Mouse (Mus musculus): ENCODE data around the gene Trim59. TPM values are rescaled to one million over a fixed set of nuclear protein-coding genes. Genes with fewer than 3 reads are reported as not detected.
A peak's percentile ranks its signal among the peaks of the same experiment; 100 is the strongest.
"Not testable (repeated sequence)": the region's sequence is repeated elsewhere in the genome, so short reads cannot be mapped to it uniquely, and the experiment has no call there.

Trim59 gene
- total and polyA plus RNA-seq, 3 experiments, result 0.20 to 2.2 (median 2.1) TPM

DNA sequence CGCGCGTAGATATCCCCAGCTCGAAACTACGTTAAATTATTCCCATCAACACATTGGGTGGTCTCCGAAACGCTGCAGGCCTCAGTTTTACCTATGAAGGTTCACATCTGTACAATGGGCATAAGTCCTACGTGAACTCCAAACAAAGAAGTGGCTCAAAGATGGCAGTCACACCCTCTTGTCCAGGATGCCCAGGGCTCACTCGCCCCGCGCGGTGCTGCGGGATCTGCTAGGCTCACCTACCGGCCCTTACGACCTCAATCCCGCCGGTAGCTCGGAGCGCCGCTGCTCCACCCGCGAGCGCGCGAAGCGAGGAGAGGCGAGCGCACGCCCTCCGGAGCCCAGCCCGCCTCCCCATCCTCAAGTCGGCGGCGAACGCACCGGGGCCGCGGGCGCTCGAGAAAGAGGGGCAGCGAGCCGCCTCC lies 376 bp downstream of the Trim59 start:
- H3K27ac ChIP-seq, result peak overlapping the region; percentile 58
- intact Hi-C loops (cut with DNase I), result loop anchor here (2.0 kb wide), 1 partner anchor 39 kb away; the partner anchor contains the start of genes Ift80 and Smc4
- no peaks in the 10 kb centered on the region for H3K27me3 ChIP-seq (ENCODE audit: control insufficient read depth, insufficient read depth, low read length)
- no peaks in the 10 kb centered on the region for H3K79me2 ChIP-seq (replicated peaks; ENCODE audit: control insufficient read depth, insufficient read depth, low read length)
- no peak for DNase-seq
- peak overlapping the region; percentile 90 for H3K4me3 ChIP-seq
- H3K36me3 ChIP-seq (ENCODE audit: control insufficient read depth, insufficient read depth, low read length), result no peaks in the 10 kb centered on the region
- peak overlapping the region; percentile 85 for H3K9ac ChIP-seq (ENCODE audit: low read depth, low read length)
- WGBS, result under 1% methylated on average over 42 of the region's 42 CpGs
- no peaks in the 10 kb centered on the region; the same call in 1 of the 2 replicates for H3K4me1 ChIP-seq (ENCODE audit: control insufficient read depth, insufficient read depth, low read length)
- TF ChIP-seq POLR2A (IDR thresholded peaks at IDR 0.05; ENCODE audit: insufficient read depth, low read depth, low read length) (no peak), EP300 (IDR thresholded peaks at IDR 0.05; ENCODE audit: insufficient read depth, low read depth, low read length) (no peak), CTCF (IDR thresholded peaks at IDR 0.05) (no peak)

DNA sequence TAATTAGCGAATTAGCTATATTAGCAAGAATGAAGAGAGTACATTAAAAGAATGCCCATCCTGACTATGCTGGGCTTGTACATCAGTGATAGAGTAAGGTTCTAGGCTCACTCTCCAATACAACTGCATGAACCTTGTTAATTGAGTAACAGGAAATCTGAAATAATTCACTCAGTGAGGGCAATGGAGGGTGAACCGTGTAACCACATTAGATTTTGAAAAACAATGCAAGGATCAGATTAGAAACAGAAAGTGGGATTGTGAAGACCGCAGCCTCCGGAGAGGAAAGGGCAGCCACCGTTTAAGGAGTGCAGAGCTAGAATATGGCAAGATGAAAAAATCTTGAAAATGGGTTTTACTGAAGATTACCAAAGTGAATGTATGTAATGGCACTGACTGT lies 3.3 kb downstream of the Trim59 start:
- Histone ChIP-seq H3K27ac (no peak overlapping the region), H3K9ac (ENCODE audit: low read depth, low read length) (no peak overlapping the region), H3K4me1 (ENCODE audit: control insufficient read depth, insufficient read depth, low read length) (no peaks in the 10 kb centered on the region; the same call in 1 of the 2 replicates), H3K27me3 (ENCODE audit: control insufficient read depth, insufficient read depth, low read length) (no peaks in the 10 kb centered on the region), H3K79me2 (replicated peaks; ENCODE audit: control insufficient read depth, insufficient read depth, low read length) (no peaks in the 10 kb centered on the region), H3K4me3 (no peak overlapping the region), H3K36me3 (ENCODE audit: control insufficient read depth, insufficient read depth, low read length) (no peaks in the 10 kb centered on the region)
- TF ChIP-seq POLR2A (IDR thresholded peaks at IDR 0.05; ENCODE audit: insufficient read depth, low read depth, low read length) (no peak), CTCF (IDR thresholded peaks at IDR 0.05) (no peak), EP300 (IDR thresholded peaks at IDR 0.05; ENCODE audit: insufficient read depth, low read depth, low read length) (no peak)
- intact Hi-C loops (cut with DNase I), result no loop called here
- no peak for DNase-seq
- 37% methylated on average over 5 of the region's 5 CpGs for WGBS

DNA sequence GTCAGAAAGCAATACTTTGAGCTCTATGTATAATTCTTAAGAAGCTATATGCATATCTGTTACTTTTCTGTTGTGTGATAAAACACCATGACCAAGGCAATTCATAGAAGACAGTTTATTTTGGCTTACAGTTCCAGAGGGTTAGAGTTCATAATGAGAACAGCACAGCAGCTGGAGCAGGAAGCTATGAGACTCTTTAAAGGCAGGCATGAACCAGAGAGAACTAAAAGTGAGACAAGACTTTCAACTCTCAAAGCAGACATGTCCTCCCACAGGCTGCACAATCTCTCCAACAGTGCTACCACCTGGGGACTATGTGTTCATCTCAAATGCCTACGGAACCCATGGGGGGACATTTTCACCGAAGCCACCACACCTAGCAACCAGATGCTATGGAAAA lies 4.5 kb downstream of the Trim59 start:
- Histone ChIP-seq H3K9ac (ENCODE audit: low read depth, low read length) (no peak overlapping the region), H3K79me2 (replicated peaks; ENCODE audit: control insufficient read depth, insufficient read depth, low read length) (no peaks in the 10 kb centered on the region), H3K36me3 (ENCODE audit: control insufficient read depth, insufficient read depth, low read length) (no peaks in the 10 kb centered on the region), H3K4me3 (no peak overlapping the region), H3K4me1 (ENCODE audit: control insufficient read depth, insufficient read depth, low read length) (no peaks in the 10 kb centered on the region; the same call in 1 of the 2 replicates), H3K27ac (no peak overlapping the region), H3K27me3 (ENCODE audit: control insufficient read depth, insufficient read depth, low read length) (no peaks in the 10 kb centered on the region)
- DNase-seq, result no peak
- intact Hi-C loops (cut with DNase I), result no loop called here
- no peak for TF ChIP-seq POLR2A (IDR thresholded peaks at IDR 0.05; ENCODE audit: insufficient read depth, low read depth, low read length)
- TF ChIP-seq EP300 (IDR thresholded peaks at IDR 0.05; ENCODE audit: insufficient read depth, low read depth, low read length), result no peak
- no peak for TF ChIP-seq CTCF (IDR thresholded peaks at IDR 0.05)
- 87% methylated on average over 2 of the region's 2 CpGs for WGBS

DNA sequence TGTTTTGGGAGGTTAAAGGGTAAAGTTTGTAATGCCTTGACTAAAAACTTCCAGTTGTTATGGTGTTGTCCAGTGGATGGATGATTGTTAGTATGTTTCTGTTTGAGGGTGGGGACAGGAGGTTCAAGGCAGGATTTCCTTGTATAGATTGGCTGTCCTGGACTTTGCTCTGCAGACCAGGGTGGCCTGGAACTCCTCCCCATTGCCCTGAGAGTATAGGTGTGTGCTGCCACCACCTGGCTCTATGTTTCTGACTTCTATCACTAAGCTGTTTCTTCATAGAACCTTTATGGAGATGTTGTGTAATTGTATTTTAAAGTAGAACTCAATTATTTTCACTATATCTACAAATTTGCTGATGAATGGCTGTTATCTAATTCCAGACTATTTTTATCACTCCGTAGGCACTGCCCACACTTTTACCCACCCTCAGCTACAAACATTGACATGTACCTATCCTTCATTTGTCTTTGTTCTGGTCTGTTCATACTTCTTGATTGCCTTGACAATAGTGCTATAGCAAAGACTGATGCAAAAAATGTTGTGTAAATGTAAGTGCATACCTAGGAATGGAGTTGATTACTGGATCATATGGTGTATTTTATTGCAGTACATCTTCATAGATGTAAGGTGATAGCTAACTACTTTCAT lies 18.3 kb downstream of the Trim59 start:
- Histone ChIP-seq H3K27ac (no peak overlapping the region), H3K36me3 (ENCODE audit: control insufficient read depth, insufficient read depth, low read length) (peaks cover 3% of the 10 kb centered on the region; the same call in 1 of the 2 replicates), H3K79me2 (replicated peaks; ENCODE audit: control insufficient read depth, insufficient read depth, low read length) (no peaks in the 10 kb centered on the region), H3K27me3 (ENCODE audit: control insufficient read depth, insufficient read depth, low read length) (no peaks in the 10 kb centered on the region), H3K4me3 (no peak overlapping the region), H3K4me1 (ENCODE audit: control insufficient read depth, insufficient read depth, low read length) (no peaks in the 10 kb centered on the region), H3K9ac (ENCODE audit: low read depth, low read length) (no peak overlapping the region)
- 70% methylated on average over 1 of the region's 1 CpGs for WGBS
- intact Hi-C loops (cut with DNase I), result no loop called here
- no peak for DNase-seq
- TF ChIP-seq EP300 (IDR thresholded peaks at IDR 0.05; ENCODE audit: insufficient read depth, low read depth, low read length), result no peak
- no peak for TF ChIP-seq CTCF (IDR thresholded peaks at IDR 0.05)
- no peak for TF ChIP-seq POLR2A (IDR thresholded peaks at IDR 0.05; ENCODE audit: insufficient read depth, low read depth, low read length)

GRCm38 (mm10) chr3:69020764-69021163 lies 23.8 kb downstream of the Trim59 start:
- no peaks in the 10 kb centered on the region for H3K27me3 ChIP-seq (ENCODE audit: control insufficient read depth, insufficient read depth, low read length)
- no peak overlapping the region for H3K27ac ChIP-seq
- no peak for TF ChIP-seq CTCF (IDR thresholded peaks at IDR 0.05)
- TF ChIP-seq EP300 (IDR thresholded peaks at IDR 0.05; ENCODE audit: insufficient read depth, low read depth, low read length), result no peak
- no peak for TF ChIP-seq POLR2A (IDR thresholded peaks at IDR 0.05; ENCODE audit: insufficient read depth, low read depth, low read length)
- H3K9ac ChIP-seq (ENCODE audit: low read depth, low read length), result no peak overlapping the region
- H3K4me1 ChIP-seq (ENCODE audit: control insufficient read depth, insufficient read depth, low read length), result no peaks in the 10 kb centered on the region
- intact Hi-C loops (cut with DNase I), result no loop called here
- no peak overlapping the region for H3K4me3 ChIP-seq
- no peak for DNase-seq
- no peaks in the 10 kb centered on the region for H3K36me3 ChIP-seq (ENCODE audit: control insufficient read depth, insufficient read depth, low read length)
- no peaks in the 10 kb centered on the region for H3K79me2 ChIP-seq (replicated peaks; ENCODE audit: control insufficient read depth, insufficient read depth, low read length)

DNA sequence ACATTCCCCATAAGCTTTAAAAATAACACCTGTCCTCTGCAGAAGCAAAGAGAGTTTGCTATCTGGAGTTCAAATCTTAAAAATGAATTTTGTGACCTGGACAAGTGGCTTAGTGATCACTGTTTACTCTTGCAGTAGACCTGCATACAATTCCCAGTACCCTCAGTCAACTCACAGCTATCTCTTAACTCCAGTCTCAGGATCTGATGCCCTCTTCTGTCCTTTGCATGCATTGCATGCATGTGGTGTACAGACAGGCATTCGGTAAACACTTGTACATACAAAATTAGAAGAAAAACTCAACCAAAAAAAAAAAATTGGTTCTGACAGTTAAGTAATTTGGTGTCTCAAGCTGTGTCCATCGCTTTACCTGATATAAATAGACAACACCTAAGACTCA lies 24.3 kb downstream of the Trim59 start:
- Histone ChIP-seq H3K4me3 (no peak overlapping the region), H3K27me3 (ENCODE audit: control insufficient read depth, insufficient read depth, low read length) (no peaks in the 10 kb centered on the region), H3K9ac (ENCODE audit: low read depth, low read length) (no peak overlapping the region), H3K36me3 (ENCODE audit: control insufficient read depth, insufficient read depth, low read length) (no peaks in the 10 kb centered on the region), H3K4me1 (ENCODE audit: control insufficient read depth, insufficient read depth, low read length) (no peaks in the 10 kb centered on the region), H3K27ac (no peak overlapping the region), H3K79me2 (replicated peaks; ENCODE audit: control insufficient read depth, insufficient read depth, low read length) (no peaks in the 10 kb centered on the region)
- 91% methylated on average over 2 of the region's 2 CpGs for WGBS
- TF ChIP-seq CTCF (IDR thresholded peaks at IDR 0.05) (peak; percentile 53), EP300 (IDR thresholded peaks at IDR 0.05; ENCODE audit: insufficient read depth, low read depth, low read length) (no peak)
- intact Hi-C loops (cut with DNase I), result no loop called here
- DNase-seq, result no peak

GRCm38 (mm10) chr3:69018635-69019034 lies 25.9 kb downstream of the Trim59 start:
- intact Hi-C loops (cut with DNase I); H3K36me3 ChIP-seq (ENCODE audit: control insufficient read depth, insufficient read depth, low read length); H3K27ac ChIP-seq; DNase-seq; H3K4me3 ChIP-seq; H3K27me3 ChIP-seq (ENCODE audit: control insufficient read depth, insufficient read depth, low read length); H3K4me1 ChIP-seq (ENCODE audit: control insufficient read depth, insufficient read depth, low read length); H3K9ac ChIP-seq (ENCODE audit: low read depth, low read length); H3K79me2 ChIP-seq (replicated peaks; ENCODE audit: control insufficient read depth, insufficient read depth, low read length): not testable (repeated sequence)
- WGBS, result over 99% methylated on average over 2 of the region's 2 CpGs

All from heart, adult 2 months (tissue).